Mouse (Mus musculus) olfactory bulb, adult 2 months (tissue): ENCODE data around the gene Gm49601. TPM values are rescaled to one million over a fixed set of nuclear protein-coding genes. Genes with fewer than 3 reads are reported as not detected.

Experiments
- H3K27ac ChIP-seq: fragments of 200-500 bp; 2 replicates; pipeline ENCODE4 v1.5.1; 2012; ENCODE audit warnings: low read depth, low read length; ENCODE audit not compliant: insufficient read depth
- H3K4me1 ChIP-seq: fragments of 200-500 bp; 2 replicates; pipeline ENCODE4 v1.6.1; 2012; ENCODE audit warnings: low read length; ENCODE audit not compliant: control insufficient read depth, insufficient read depth
- H3K4me3 ChIP-seq: fragments of 200-500 bp; 2 replicates; pipeline ENCODE4 v1.5.1; 2012; ENCODE audit warnings: mild to moderate bottlenecking, low read depth, low read length, moderate library complexity; ENCODE audit not compliant: insufficient read depth
- CTCF ChIP-seq: fragments of 200-500 bp; IDR thresholded peaks from 2 replicates; pipeline ENCODE4 v1.5.1; 2012; ENCODE audit warnings: low read depth, mild to moderate bottlenecking, low read length, moderate library complexity; ENCODE audit not compliant: insufficient read depth
- POLR2A ChIP-seq: fragments of 200-500 bp; IDR thresholded peaks from 2 replicates; pipeline ENCODE4 v1.6.1; 2012; ENCODE audit warnings: mild to moderate bottlenecking, low read depth, low read length, moderate library complexity; ENCODE audit not compliant: insufficient read depth
- WGBS: fragments of 180-500 bp; shearing (Covaris S2); methylation state at CpG from one replicate; pipeline ENCODE4 v1.1.7; 2018; 5-methylcytosine and 5-hydroxymethylcytosine counted together
- polyA plus RNA-seq: library from polyadenylated mRNA; stranded (reverse); fragments of >200 nt; gene quantifications from 2 replicates; pipeline ENCODE4 v1.2.4, GENCODE M21; 2012; ENCODE audit warnings: low replicate concordance; ENCODE audit not compliant: missing spikeins, insufficient read depth, insufficient read length

Gene Gm49601
- polyA plus RNA-seq, 1 experiment = not detected

- peaks cover 12% of the 10 kb centered on the region for H3K4me1 ChIP-seq
- H3K27ac ChIP-seq = no peak overlapping the region
- 27% methylated on average over 1 of the region's 1 CpGs for WGBS
- no peak overlapping the region for H3K4me3 ChIP-seq
- no peak for TF ChIP-seq POLR2A
- no peak for TF ChIP-seq CTCF
These were observed 7.1 kb upstream of the Gm49601 start for GRCm38 (mm10) chr16:18633333-18633732.

DNA sequence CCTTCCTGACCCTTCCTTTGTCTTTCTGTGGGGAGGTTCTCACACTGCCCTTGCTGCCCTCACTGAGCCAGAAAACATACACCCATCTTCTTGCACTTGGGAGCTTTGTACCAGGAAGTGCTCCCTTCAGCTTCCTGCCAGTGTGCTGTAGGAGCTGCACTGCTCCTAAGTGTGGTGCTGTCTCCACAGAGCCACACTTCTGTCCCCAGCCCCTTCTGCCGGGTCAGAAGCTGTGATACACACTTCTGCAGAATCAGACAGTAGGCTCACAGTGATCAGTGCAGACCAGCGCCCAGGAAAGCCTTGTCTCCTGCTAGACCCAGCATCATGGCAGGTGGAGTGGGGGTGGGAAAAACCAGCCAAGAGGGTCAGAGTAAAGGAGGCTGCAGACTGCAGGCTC lies 6.6 kb upstream of the Gm49601 start:
- no peak overlapping the region for H3K27ac ChIP-seq
- TF ChIP-seq POLR2A (no peak), CTCF (no peak)
- 79% methylated on average over 2 of the region's 2 CpGs for WGBS
- no peak overlapping the region for H3K4me3 ChIP-seq
- peaks cover 16% of the 10 kb centered on the region for H3K4me1 ChIP-seq

DNA sequence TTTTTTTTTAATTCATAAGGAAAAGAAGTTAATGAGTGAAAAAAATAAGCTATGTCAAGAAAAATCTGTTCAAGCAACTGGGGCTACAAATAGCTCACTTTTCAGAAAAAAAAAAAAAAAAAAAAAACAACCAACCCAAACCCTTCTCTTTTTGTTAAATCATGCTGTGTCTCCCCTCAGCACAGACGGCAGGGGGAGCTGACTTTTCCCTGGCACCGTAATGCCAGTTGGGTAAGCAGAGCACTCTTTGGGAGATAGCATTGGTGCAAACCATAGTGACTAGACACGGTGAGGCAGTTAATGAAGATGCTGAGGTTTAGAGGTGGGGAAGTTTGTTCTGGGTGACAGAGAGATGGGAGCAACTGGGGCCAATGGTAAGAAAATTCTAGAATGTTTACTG lies 5.8 kb upstream of the Gm49601 start:
- Histone ChIP-seq H3K4me1 (peaks cover 22% of the 10 kb centered on the region), H3K27ac (no peak overlapping the region), H3K4me3 (no peak overlapping the region)
- 16% methylated on average over 3 of the region's 3 CpGs for WGBS
- 0 out of 2 replicates have a peak, but pooled peaks have one; percentile 28 for TF ChIP-seq CTCF
- TF ChIP-seq POLR2A = no peak

GRCm38 (mm10) chr16:18631141-18631540 lies 4.9 kb upstream of the Gm49601 start:
- Histone ChIP-seq H3K4me3 (no peak overlapping the region), H3K4me1 (peaks cover 28% of the 10 kb centered on the region), H3K27ac (no peak overlapping the region)
- 67% methylated on average over 7 of the region's 7 CpGs for WGBS
- TF ChIP-seq CTCF = no peak
- TF ChIP-seq POLR2A = no peak

GRCm38 (mm10) chr16:18630291-18630690 lies 4.1 kb upstream of the Gm49601 start:
- Histone ChIP-seq H3K27ac (0 out of 2 replicates have a peak overlapping the region, but pooled peaks have one; percentile 71), H3K4me3 (peak overlapping the region; percentile 95), H3K4me1 (peaks cover 37% of the 10 kb centered on the region)
- WGBS = 56% methylated on average over 5 of the region's 5 CpGs
- TF ChIP-seq POLR2A (no peak), CTCF (no peak)

- Histone ChIP-seq H3K4me1 (peaks cover 43% of the 10 kb centered on the region), H3K4me3 (peak within 1 kb of the TSS; percentile 95), H3K27ac (peak within 1 kb of the TSS; percentile 71)
- under 1% methylated on average over 71 of the region's 93 CpGs for WGBS
- TF ChIP-seq CTCF (no peak), POLR2A (no peak; the same call in 1 of the 2 replicates)
These were observed 3.4 kb upstream of the Gm49601 start, which contains the start of gene Sept5 for GRCm38 (mm10) chr16:18629390-18630231. Gene Sept5 (minus strand): TSS chr16:18629954.

- TF ChIP-seq POLR2A = no peak
- TF ChIP-seq CTCF = no peak
- 19% methylated on average over 2 of the region's 2 CpGs for WGBS
- peaks cover 50% of the 10 kb centered on the region for H3K4me1 ChIP-seq
- peak overlapping the region; percentile 18 for H3K27ac ChIP-seq
- H3K4me3 ChIP-seq = peak overlapping the region; percentile 95
These were observed 2.7 kb upstream of the Gm49601 start for GRCm38 (mm10) chr16:18628948-18629340.

DNA sequence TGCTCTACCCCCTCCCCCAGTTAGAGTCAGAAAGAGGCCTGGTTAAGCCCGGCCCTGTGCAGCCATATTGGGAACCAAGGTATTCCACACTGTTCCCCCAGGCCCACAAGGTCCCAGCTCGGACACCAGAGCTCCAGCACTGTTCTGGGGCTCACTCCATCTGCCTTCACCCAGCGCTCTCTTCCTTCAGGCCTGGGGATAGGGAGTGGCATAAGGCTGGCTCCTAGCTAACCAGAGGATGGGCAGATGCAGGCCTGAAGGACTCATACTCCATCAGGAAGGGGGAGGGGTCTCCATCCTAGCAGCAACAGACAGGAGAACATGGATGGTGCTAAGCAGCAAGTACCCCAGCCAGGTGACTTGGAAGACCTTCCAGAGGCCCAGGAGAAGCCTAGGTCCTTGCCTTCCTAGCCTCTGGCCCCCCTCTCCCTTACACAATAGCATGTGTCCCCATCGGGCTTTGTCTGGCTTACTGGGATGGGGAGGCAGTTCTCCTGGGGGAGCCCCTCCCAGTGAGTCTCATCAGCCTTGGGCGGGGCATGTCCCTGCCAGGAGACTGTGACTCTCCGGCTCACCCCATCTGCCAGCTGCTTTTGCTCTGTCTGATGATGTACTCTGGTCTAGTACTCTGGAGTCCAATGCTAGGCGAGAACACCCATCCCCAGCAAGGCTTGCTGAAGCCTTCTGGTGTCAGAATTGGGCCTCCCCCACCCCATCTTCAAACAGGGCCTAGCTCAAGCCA lies 2.1 kb upstream of the Gm49601 start:
- peak overlapping the region; percentile 95 for H3K4me3 ChIP-seq
- no peak for TF ChIP-seq CTCF
- TF ChIP-seq POLR2A = no peak
- H3K4me1 ChIP-seq = peaks cover 55% of the 10 kb centered on the region
- WGBS = 52% methylated on average over 7 of the region's 7 CpGs
- H3K27ac ChIP-seq = peak overlapping the region; percentile 18

DNA sequence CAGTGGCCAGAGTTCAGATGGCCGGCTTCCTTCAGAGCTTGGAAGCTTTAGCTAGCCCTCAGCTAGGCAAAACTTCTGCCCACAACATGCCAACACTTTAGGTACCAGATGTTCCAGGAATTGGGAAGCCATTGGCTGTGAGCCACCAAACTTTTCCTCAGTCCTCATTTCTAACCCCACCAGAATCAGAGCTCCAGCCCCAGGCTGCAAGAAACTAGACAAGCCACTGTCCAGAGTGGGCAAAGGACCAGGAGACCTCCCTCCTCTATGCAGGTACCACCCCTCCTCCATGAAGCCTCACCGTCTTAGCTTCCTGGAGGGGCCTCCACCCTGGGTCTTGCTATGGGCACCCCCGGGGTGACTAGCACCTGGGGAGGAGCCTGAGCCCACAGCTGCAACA lies 936 bp upstream of the Gm49601 start:
- peaks cover 65% of the 10 kb centered on the region for H3K4me1 ChIP-seq
- WGBS = 53% methylated on average over 3 of the region's 3 CpGs
- peak overlapping the region; percentile 74 for H3K4me3 ChIP-seq
- TF ChIP-seq POLR2A (no peak), CTCF (no peak)
- no peak overlapping the region for H3K27ac ChIP-seq
